Mouse (Mus musculus) urinary bladder, adult 18-20 months (tissue): ENCODE data around the gene Egln3.

Experiments
- DNase-seq, 2 experiments: peaks; one replicate each; pipeline ENCODE4 v3.0.0; 2022; ENCODE audit warnings: low spot score in 2 of 2, mixed read lengths in 2 of 2

Gene Egln3

DNA sequence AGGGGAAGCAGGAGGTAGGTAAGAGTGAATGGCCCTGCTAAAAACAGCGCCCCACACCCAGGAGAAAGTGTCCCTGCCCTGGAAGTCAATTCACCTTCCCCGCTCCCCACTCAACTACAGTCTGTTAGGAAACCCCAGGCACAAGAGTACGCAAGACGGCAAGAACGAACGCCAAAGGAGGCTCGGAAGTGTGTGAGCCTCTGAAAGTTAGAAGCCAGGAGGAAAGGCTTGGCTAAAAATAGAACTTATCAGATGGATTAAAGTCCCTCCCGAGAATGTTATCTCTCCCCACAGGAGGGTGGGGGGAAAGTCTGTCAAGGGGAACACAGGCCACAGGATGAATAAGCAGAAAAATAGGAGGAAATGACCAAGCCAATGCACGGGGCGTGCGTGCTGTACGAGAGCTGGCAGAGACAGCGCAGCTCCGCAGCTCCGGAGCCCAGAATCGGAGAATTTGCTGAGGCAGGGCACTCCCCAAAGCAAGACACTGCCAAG is 41.0 kb downstream of the Egln3 start:
- DNase-seq: peak; percentile 20 to 39

DNA sequence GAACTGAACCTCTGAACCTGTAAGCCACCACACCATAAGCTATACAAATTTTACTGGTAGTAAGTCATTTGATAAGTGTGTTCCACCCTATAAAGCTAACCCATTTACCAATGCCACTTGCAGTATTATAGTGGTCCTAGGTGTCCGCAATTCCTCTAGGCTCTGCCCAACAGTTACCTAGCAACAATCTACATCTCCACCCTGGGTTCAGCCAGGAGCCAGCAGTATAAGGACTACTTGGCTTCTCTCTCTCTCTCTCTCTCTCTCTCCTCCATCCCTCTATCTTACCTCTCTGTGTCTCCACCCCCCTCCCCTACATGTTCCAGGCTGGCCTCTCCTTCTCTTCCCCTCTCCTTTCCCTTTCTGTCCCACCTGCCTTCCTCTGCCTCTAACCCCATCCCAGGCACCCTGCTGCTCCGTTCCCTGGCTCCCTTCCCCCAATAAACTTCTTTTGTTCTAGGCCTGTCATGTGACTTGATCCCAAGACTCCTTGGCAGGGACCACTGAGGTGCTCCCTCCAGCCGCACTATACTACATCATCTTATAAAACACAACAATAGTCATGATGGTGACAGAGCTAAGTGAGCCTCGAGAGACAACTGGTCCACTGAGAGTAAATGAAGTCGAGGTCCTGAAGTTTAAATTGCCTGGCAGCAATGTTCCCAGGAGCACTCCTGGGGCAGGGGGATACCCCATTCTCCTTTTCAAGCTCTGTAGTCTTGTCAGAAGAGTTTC is 42.0 kb downstream of the Egln3 start:
- no peak for DNase-seq

- DNase-seq: no peak
Observed at GRCm38 (mm10) chr12:54160279-54160678, 43.4 kb downstream of the Egln3 start.

GRCm38 (mm10) chr12:54154771-54155170 is 48.9 kb downstream of the Egln3 start:
- DNase-seq: no peak

DNA sequence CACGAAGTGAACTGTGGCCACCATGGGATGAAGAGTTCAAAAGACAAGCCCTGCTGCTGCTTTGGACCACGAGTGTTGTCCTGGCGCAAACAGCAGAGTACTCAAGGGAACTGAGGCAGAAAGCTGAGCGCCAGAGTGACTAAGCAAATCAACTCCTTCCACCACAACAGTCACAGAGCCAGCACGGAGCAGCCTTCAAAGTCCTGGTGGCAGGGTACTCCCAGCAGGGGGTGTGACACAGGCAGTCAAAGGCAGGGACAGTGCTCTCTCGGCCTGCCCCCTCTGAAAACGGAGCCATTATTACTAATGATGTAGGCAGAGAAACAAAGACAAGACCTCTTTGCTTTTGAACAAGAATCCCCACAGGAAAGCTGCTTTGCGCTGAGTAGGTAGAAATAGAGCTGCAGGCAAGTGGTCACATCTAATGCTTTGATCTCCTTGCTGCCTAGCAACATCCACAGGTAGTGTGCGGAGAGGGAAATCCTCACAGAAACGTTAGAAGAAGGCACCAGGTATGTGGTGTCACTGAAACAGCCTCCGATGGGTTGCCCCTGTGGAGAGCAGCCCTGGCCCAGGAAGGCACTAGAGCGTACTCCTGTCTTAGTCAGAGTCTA is 56.6 kb downstream of the Egln3 start:
- no peak for DNase-seq
